Mouse (Mus musculus) frontal cortex, adult 2 months (tissue): ENCODE data around the gene Cadps2. TPM values are rescaled to one million over a fixed set of nuclear protein-coding genes. Genes with fewer than 3 reads are reported as not detected.

Source experiments
- polyA plus RNA-seq: library from polyadenylated mRNA; depleted of rRNA; stranded (reverse); fragments of >200 nt; gene quantifications from 2 replicates; pipeline ENCODE4 v1.2.3, GENCODE M21; 2012; rRNA removed

The Cadps2 gene
- polyA plus RNA-seq, 1 experiment = 29.4 TPM

Other genes starting within 250 kb of the Cadps2 start
- 0.12 and 0.13 TPM in 2 replicates for gene Rnf133, start 189.1 kb downstream of the Cadps2 start, polyA plus RNA-seq
- 0.19 TPM in 1 of 2 replicates, not detected in the other for gene Rnf148, start 184.3 kb downstream of the Cadps2 start, polyA plus RNA-seq
- gene Tas2r118, start 130.6 kb upstream of the Cadps2 start, polyA plus RNA-seq = not detected in 2 replicates